41 mouse cellular contexts compared by ENCODE assay signal in genomic region chr10:21592896-21593380, GRCm38 (mm10). TPM values are rescaled to one million over a fixed set of nuclear protein-coding genes. Genes with fewer than 3 reads are reported as not detected.
"Had no signal": no experiment of that assay in that cellular context is flagged by ENCODE, and none has a peak within 500 bp of the region (broad histone marks: within the 10 kb centered on the region; RNA-seq: fewer than 3 reads in every experiment).

Gene 1700020N01Rik, plus strand, starts transcription at chr10:21593145.

- H3K4me1 ChIP-seq: heart, embryonic 10.5 days; heart, embryonic 12.5 days; hindbrain, embryonic 10.5 days; hindbrain, embryonic 12.5 days; intestine, embryonic 15.5 days; kidney, embryonic 15.5 days; limb, embryonic 12.5 days; liver, embryonic 13.5 days had no signal

- H3K4me3 ChIP-seq: heart, embryonic 10.5 days; heart, embryonic 12.5 days; hindbrain, embryonic 10.5 days; hindbrain, embryonic 12.5 days; intestine, embryonic 15.5 days; kidney, embryonic 15.5 days; limb, embryonic 12.5 days; liver, embryonic 13.5 days had no signal

- H3K9me3 ChIP-seq: heart, embryonic 10.5 days; heart, embryonic 12.5 days; hindbrain, embryonic 10.5 days; hindbrain, embryonic 12.5 days; intestine, embryonic 15.5 days; kidney, embryonic 15.5 days; limb, embryonic 12.5 days; liver, embryonic 13.5 days had no signal

- H3K36me3 ChIP-seq: heart, embryonic 10.5 days; heart, embryonic 12.5 days; hindbrain, embryonic 10.5 days; hindbrain, embryonic 12.5 days; intestine, embryonic 15.5 days; kidney, embryonic 15.5 days; limb, embryonic 12.5 days; liver, embryonic 13.5 days had no signal

- DNase-seq: gastrocnemius, postnatal 14 days; gastrocnemius, postnatal 36 days; heart, adult 18-20 months; heart, postnatal 10 days; heart, postnatal 4 days; kidney, adult 11 months; kidney, adult 2 months; kidney, adult 9 months; kidney, postnatal 14 days; kidney, postnatal 36 days; layer of hippocampus, adult 9-11 months; layer of hippocampus, postnatal 36 days; left cerebral cortex, postnatal 4 days; liver; liver, embryonic 13.5 days had no signal

- H3K27me3 ChIP-seq: heart, embryonic 12.5 days; hindbrain, embryonic 12.5 days; intestine, embryonic 15.5 days; kidney, embryonic 15.5 days; limb, embryonic 12.5 days; liver, embryonic 13.5 days had no signal

- H3K27ac ChIP-seq: heart, embryonic 10.5 days; hindbrain, embryonic 10.5 days; hindbrain, embryonic 12.5 days; hindbrain, embryonic 14.5 days; intestine, embryonic 15.5 days; kidney, embryonic 15.5 days; kidney, postnatal 0 days; limb, embryonic 12.5 days; liver, embryonic 13.5 days had no signal

RNA-seq across cellular contexts. Expression of gene 1700020N01Rik, which starts in this region (rescaled TPM):
- total RNA-seq: gastrocnemius, adult 18-20 months; gastrocnemius, adult 8-10 months; gastrocnemius, postnatal 14 days; gastrocnemius, postnatal 36 days; heart, adult 18-20 months; heart, adult 8-10 months; heart, postnatal 10 days; heart, postnatal 25 days; heart, postnatal 4 days; layer of hippocampus, adult 18-20 months; layer of hippocampus, adult 8-10 months; layer of hippocampus, postnatal 14 days; layer of hippocampus, postnatal 36 days; left cerebral cortex, adult 18-20 months; left cerebral cortex, adult 8-10 months; left cerebral cortex, postnatal 10 days; left cerebral cortex, postnatal 25 days; left cerebral cortex, postnatal 4 days had no signal
- polyA plus RNA-seq: gonadal fat pad, adult 2 months; hindbrain, embryonic 10.5 days; hindbrain, embryonic 12.5 days; hindbrain, embryonic 14.5 days; hindbrain, embryonic 16.5 days; inflammation-experienced regulatory T-cells, adult 6 months; intestine, embryonic 15.5 days; kidney, embryonic 15.5 days; large intestine, adult 2 months; limb, embryonic 12.5 days; limb, embryonic 14.5 days; liver, embryonic 11.5 days; liver, embryonic 13.5 days had no signal
